Mouse (Mus musculus) brain, embryonic 18.5 days (tissue): ENCODE data around the gene Lrrc4.

Source experiments
- DNase-seq: peaks from one replicate; pipeline ENCODE4 v3.0.0-alpha.2; 2012; ENCODE audit warnings: low read depth, low spot score

Gene Lrrc4

GRCm38 (mm10) chr6:28825894-28826293 lies 5.7 kb downstream of the Lrrc4 start:
- no peak for DNase-seq

- DNase-seq: no peak
Measured at GRCm38 (mm10) chr6:28823802-28824201, 7.7 kb downstream of the Lrrc4 start.

GRCm38 (mm10) chr6:28823375-28823774 lies 8.2 kb downstream of the Lrrc4 start:
- DNase-seq: no peak

- DNase-seq: no peak
Measured at GRCm38 (mm10) chr6:28822296-28822695, 9.3 kb downstream of the Lrrc4 start.

- DNase-seq: no peak
Measured at GRCm38 (mm10) chr6:28819509-28820358, 11.8 kb downstream of the Lrrc4 start.

- DNase-seq: no peak
Measured at GRCm38 (mm10) chr6:28817039-28817438, 14.5 kb downstream of the Lrrc4 start.

- no peak for DNase-seq
Measured at GRCm38 (mm10) chr6:28814895-28815294, 16.7 kb downstream of the Lrrc4 start.

- no peak for DNase-seq
Measured at GRCm38 (mm10) chr6:28813057-28813456, 18.5 kb downstream of the Lrrc4 start.

- DNase-seq: no peak
Measured at GRCm38 (mm10) chr6:28804751-28805150, 26.8 kb downstream of the Lrrc4 start.

- DNase-seq: no peak
Measured at GRCm38 (mm10) chr6:28803678-28804279, 27.8 kb downstream of the Lrrc4 start.

GRCm38 (mm10) chr6:28800976-28801375 lies 30.6 kb downstream of the Lrrc4 start:
- DNase-seq: no peak

- DNase-seq: no peak
Measured at GRCm38 (mm10) chr6:28799818-28800217, 31.7 kb downstream of the Lrrc4 start.

GRCm38 (mm10) chr6:28795792-28796515 lies 35.6 kb downstream of the Lrrc4 start:
- DNase-seq: no peak

- DNase-seq: no peak
Measured at GRCm38 (mm10) chr6:28795380-28795779, 36.2 kb downstream of the Lrrc4 start.

- DNase-seq: no peak
Measured at GRCm38 (mm10) chr6:28791809-28792208, 39.7 kb downstream of the Lrrc4 start.

- no peak for DNase-seq
Measured at GRCm38 (mm10) chr6:28791183-28791582, 40.4 kb downstream of the Lrrc4 start.

- DNase-seq: no peak
Measured at GRCm38 (mm10) chr6:28789685-28790084, 41.9 kb downstream of the Lrrc4 start.

GRCm38 (mm10) chr6:28787133-28787532 lies 44.4 kb downstream of the Lrrc4 start:
- DNase-seq: no peak

- no peak for DNase-seq
Measured at GRCm38 (mm10) chr6:28785770-28786169, 45.8 kb downstream of the Lrrc4 start.

- DNase-seq: no peak
Measured at GRCm38 (mm10) chr6:28783953-28784352, 47.6 kb downstream of the Lrrc4 start.

GRCm38 (mm10) chr6:28783082-28783647 lies 48.4 kb downstream of the Lrrc4 start:
- DNase-seq: no peak

GRCm38 (mm10) chr6:28781696-28782095 lies 49.9 kb downstream of the Lrrc4 start:
- no peak for DNase-seq
